Mouse (Mus musculus) left cerebral cortex, postnatal 14 days (tissue): Measurements from ENCODE around the gene Vdr. TPM values are rescaled to one million over a fixed set of nuclear protein-coding genes. Genes with fewer than 3 reads are reported as not detected.

Experiments
- DNase-seq, 2 experiments: peaks; one replicate each; pipeline ENCODE4 v3.0.0; 2021 to 2022; ENCODE audit warnings: low spot score in 2 of 2, mixed read lengths in 1 of 2
- intact Hi-C: fragments of 180-260 bp; cut with DNase I; formaldehyde crosslinking; loops from one replicate; pipeline ENCODE4 v1.15.1; 2025
- total RNA-seq, 2 experiments: library from RNA; stranded (reverse); gene quantifications; 2 replicates each; pipeline ENCODE4 v1.2.3; 2021

Vdr gene
- total RNA-seq, 2 experiments from 2014 or later = 0.13 TPM

GRCm38 (mm10) chr15:97836894-97837247, 73.6 kb downstream of the Vdr start:
- no peak for DNase-seq
- intact Hi-C loops = no loop called here

- intact Hi-C loops = no loop called here
- no peak for DNase-seq
Observed at GRCm38 (mm10) chr15:97836153-97836893, 74.1 kb downstream of the Vdr start.

- DNase-seq = no peak
- intact Hi-C loops = loop anchor here (5.0 kb wide), 1 partner anchor 46 kb away; no protein-coding TSS in a partner anchor
Observed at GRCm38 (mm10) chr15:97832764-97833479, 77.5 kb downstream of the Vdr start.

GRCm38 (mm10) chr15:97831987-97832640, 78.3 kb downstream of the Vdr start:
- no peak for DNase-seq
- intact Hi-C loops = loop anchor here (5.0 kb wide), 1 partner anchor 45 kb away; no protein-coding TSS in a partner anchor

GRCm38 (mm10) chr15:97831242-97831986, 79.0 kb downstream of the Vdr start:
- DNase-seq = peak; percentile 42 to 44

GRCm38 (mm10) chr15:97830788-97831241, 79.6 kb downstream of the Vdr start:
- no peak for DNase-seq
- intact Hi-C loops = loop anchor here (5.0 kb wide), 1 partner anchor 44 kb away; no protein-coding TSS in a partner anchor

More at GRCm38 (mm10) chr15:97831242-97831986, 79.0 kb downstream of the Vdr start:
- intact Hi-C loops = loop anchor here (5.0 kb wide), 1 partner anchor 44 kb away; no protein-coding TSS in a partner anchor

- intact Hi-C loops = loop anchor here (5.0 kb wide), 1 partner anchor 43 kb away; no protein-coding TSS in a partner anchor
- no peak for DNase-seq
Observed at GRCm38 (mm10) chr15:97830253-97830787, 80.1 kb downstream of the Vdr start.

GRCm38 (mm10) chr15:97829432-97829831, 81.0 kb downstream of the Vdr start:
- intact Hi-C loops = no loop called here
- no peak for DNase-seq

GRCm38 (mm10) chr15:97828901-97829338, 81.5 kb downstream of the Vdr start:
- intact Hi-C loops = no loop called here
- no peak for DNase-seq

GRCm38 (mm10) chr15:97828221-97828842, 82.1 kb downstream of the Vdr start:
- intact Hi-C loops = no loop called here

GRCm38 (mm10) chr15:97827401-97827800, 83.0 kb downstream of the Vdr start:
- no peak for DNase-seq
- intact Hi-C loops = no loop called here

More at GRCm38 (mm10) chr15:97828221-97828842, 82.1 kb downstream of the Vdr start:
- DNase-seq = peak; percentile 30 to 79

- DNase-seq = no peak
- intact Hi-C loops = no loop called here
Observed at GRCm38 (mm10) chr15:97826588-97827261, 83.7 kb downstream of the Vdr start.

- DNase-seq = no peak
- intact Hi-C loops = no loop called here
Observed at GRCm38 (mm10) chr15:97825941-97826587, 84.4 kb downstream of the Vdr start.

GRCm38 (mm10) chr15:97825071-97825940, 85.1 kb downstream of the Vdr start:
- DNase-seq = peak; percentile 73 to 79
- intact Hi-C loops = no loop called here

- no peak for DNase-seq
- intact Hi-C loops = no loop called here
Observed at GRCm38 (mm10) chr15:97824042-97824441, 86.4 kb downstream of the Vdr start.

- no peak for DNase-seq
- intact Hi-C loops = no loop called here
Observed at GRCm38 (mm10) chr15:97823479-97823878, 87.0 kb downstream of the Vdr start.
